Mouse (Mus musculus) gonadal fat pad, adult 2 months (tissue): Measurements from ENCODE around the gene Ip6k3. TPM values are rescaled to one million over a fixed set of nuclear protein-coding genes. Genes with fewer than 3 reads are reported as not detected.

Experiments
- DNase-seq: peaks from one replicate; pipeline ENCODE4 v3.0.0-alpha.2; 2012; ENCODE audit warnings: low read depth
- polyA plus RNA-seq: library from polyadenylated mRNA; depleted of rRNA; stranded (reverse); fragments of >200 nt; gene quantifications from 2 replicates; pipeline ENCODE4 v1.2.3, GENCODE M21; 2012; rRNA removed

Gene Ip6k3
- polyA plus RNA-seq, 1 experiment: 0.32 TPM

GRCm38 (mm10) chr17:27122701-27123100 is 44.9 kb downstream of the Ip6k3 start:
- DNase-seq: no peak

GRCm38 (mm10) chr17:27121781-27122180 is 45.8 kb downstream of the Ip6k3 start:
- DNase-seq: no peak

- DNase-seq: no peak
These were observed 46.3 kb downstream of the Ip6k3 start for GRCm38 (mm10) chr17:27121266-27121665.

GRCm38 (mm10) chr17:27120561-27121024 is 47.0 kb downstream of the Ip6k3 start:
- no peak for DNase-seq

- no peak for DNase-seq
These were observed 47.6 kb downstream of the Ip6k3 start for GRCm38 (mm10) chr17:27119954-27120353.

GRCm38 (mm10) chr17:27119540-27119895 is 48.1 kb downstream of the Ip6k3 start:
- DNase-seq: no peak

- no peak for DNase-seq
These were observed 48.7 kb downstream of the Ip6k3 start for GRCm38 (mm10) chr17:27118676-27119539.

GRCm38 (mm10) chr17:27110072-27110471 is 57.5 kb downstream of the Ip6k3 start:
- no peak for DNase-seq

- DNase-seq: no peak
These were observed 59.7 kb downstream of the Ip6k3 start for GRCm38 (mm10) chr17:27107936-27108335.

GRCm38 (mm10) chr17:27106745-27107144 is 60.9 kb downstream of the Ip6k3 start:
- DNase-seq: no peak

- no peak for DNase-seq
These were observed 61.7 kb downstream of the Ip6k3 start for GRCm38 (mm10) chr17:27105698-27106470.

- DNase-seq: no peak
These were observed 65.9 kb downstream of the Ip6k3 start for GRCm38 (mm10) chr17:27101675-27102074.

- DNase-seq: no peak
These were observed 71.9 kb downstream of the Ip6k3 start for GRCm38 (mm10) chr17:27095690-27096089.

Other genes with a start within 250 kb of the Ip6k3 start
- gene Phf1, start 234.7 kb downstream of the Ip6k3 start, polyA plus RNA-seq: 44.1 and 46.2 TPM in 2 replicates
- 116 and 131 TPM in 2 replicates for gene Cuta, start 228.2 kb downstream of the Ip6k3 start, polyA plus RNA-seq
- gene Syngap1, start 226.5 kb downstream of the Ip6k3 start, polyA plus RNA-seq: 13.2 and 20.3 TPM in 2 replicates
- 10.0 and 12.0 TPM in 2 replicates for gene Zbtb9, start 194.6 kb downstream of the Ip6k3 start, polyA plus RNA-seq
- gene Bak1, start 138.8 kb downstream of the Ip6k3 start, polyA plus RNA-seq: 31.0 and 39.6 TPM in 2 replicates
- gene Itpr3, start 110.5 kb downstream of the Ip6k3 start, polyA plus RNA-seq: 10.6 and 15.3 TPM in 2 replicates
- 177 and 219 TPM in 2 replicates for gene Uqcc2, start 33.9 kb downstream of the Ip6k3 start, polyA plus RNA-seq
- gene Lemd2, start 36.7 kb upstream of the Ip6k3 start, polyA plus RNA-seq: 63.7 and 68.8 TPM in 2 replicates